Mouse (Mus musculus) neural tube, embryonic 12.5 days (tissue): Measurements from ENCODE around the gene Actr2. TPM values are rescaled to one million over a fixed set of nuclear protein-coding genes. Genes with fewer than 3 reads are reported as not detected.
"Not testable (repeated sequence)": the region's sequence is repeated elsewhere in the genome, so short reads cannot be mapped to it uniquely, and the experiment has no call there.

Experiments
- ATAC-seq: fragments of 200-750 bp; cut with Nextera tagmentation; 2 replicates; pipeline ENCODE4 v1.8.0; 2017; ENCODE audit warnings: low read depth, mild to moderate bottlenecking, moderate TSS enrichment, moderate library complexity; ENCODE audit not compliant: low FRiP score
- H3K27ac ChIP-seq: fragments of 300-500 bp; sonication (generic); 2 replicates; pipeline ENCODE4 v1.5.1; 2016
- H3K27me3 ChIP-seq: fragments of 300-500 bp; sonication (generic); replicated peaks from 2 replicates; pipeline ENCODE4 v1.6.1; 2016; ENCODE audit warnings: mild to moderate bottlenecking
- H3K36me3 ChIP-seq: fragments of 300-500 bp; sonication (generic); 2 replicates; pipeline ENCODE4 v1.6.1; 2016; ENCODE audit warnings: mild to moderate bottlenecking
- H3K4me1 ChIP-seq: fragments of 300-500 bp; sonication (generic); 2 replicates; pipeline ENCODE4 v1.6.1; 2016
- H3K4me2 ChIP-seq: fragments of 300-500 bp; sonication (generic); replicated peaks from 2 replicates; pipeline ENCODE4 v1.6.1; 2016; ENCODE audit warnings: mild to moderate bottlenecking
- H3K4me3 ChIP-seq: fragments of 300-500 bp; sonication (generic); 2 replicates; pipeline ENCODE4 v1.5.1; 2016
- H3K9ac ChIP-seq: fragments of 300-500 bp; sonication (generic); 2 replicates; pipeline ENCODE4 v1.6.1; 2016; ENCODE audit warnings: mild to moderate bottlenecking
- H3K9me3 ChIP-seq: fragments of 300-500 bp; sonication (generic); 2 replicates; pipeline ENCODE4 v1.6.1; 2016; ENCODE audit warnings: mild to moderate bottlenecking
- WGBS: fragments of 180-500 bp; shearing (Covaris S2); methylation state at CpG from one replicate; pipeline ENCODE4 v1.1.7; 2016; 5-methylcytosine and 5-hydroxymethylcytosine counted together
- polyA plus RNA-seq: library from polyadenylated mRNA; unstranded; fragments of >200 nt; fragmentation: Nextera tagmentation; extraction: Ambion mirVana; gene quantifications from 2 replicates; pipeline ENCODE4 v1.2.1, GENCODE M21; 2016

Actr2 gene
- polyA plus RNA-seq, 1 experiment from 2014 or later: 145 TPM

GRCm38 (mm10) chr11:20107683-20108082 lies 5.0 kb downstream of the Actr2 start:
- Histone ChIP-seq H3K9ac (no peak overlapping the region), H3K36me3 (no peaks in the 10 kb centered on the region), H3K4me2 (no peak overlapping the region), H3K27ac (no peak overlapping the region), H3K9me3 (no peaks in the 10 kb centered on the region), H3K27me3 (no peaks in the 10 kb centered on the region), H3K4me1 (peaks cover 7% of the 10 kb centered on the region), H3K4me3 (no peak overlapping the region)
- ATAC-seq: no peak
- 94% methylated on average over 4 of the region's 4 CpGs for WGBS

DNA sequence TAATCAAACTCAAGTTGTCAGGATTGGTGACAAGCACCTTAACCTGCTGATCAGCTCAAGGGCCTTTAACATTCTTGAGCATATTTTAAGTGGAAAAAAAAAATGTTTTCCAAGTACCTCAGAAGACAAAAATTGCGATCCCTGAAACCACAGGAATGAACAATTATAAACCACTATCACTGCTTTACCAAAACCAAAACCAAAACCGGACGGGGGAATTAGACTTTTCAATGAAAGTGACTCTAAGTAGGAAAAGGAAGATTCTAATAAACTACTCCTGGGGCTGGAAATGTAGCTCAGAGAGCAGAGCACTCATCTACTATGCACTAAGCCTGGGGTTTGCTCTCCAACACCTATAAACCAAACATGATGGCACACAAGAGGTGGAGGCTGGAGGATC lies 5.8 kb downstream of the Actr2 start:
- ATAC-seq: no peak
- Histone ChIP-seq H3K36me3 (no peaks in the 10 kb centered on the region), H3K4me2 (no peak overlapping the region), H3K4me1 (peaks cover 7% of the 10 kb centered on the region), H3K4me3 (no peak overlapping the region), H3K27ac (no peak overlapping the region), H3K9me3 (no peaks in the 10 kb centered on the region), H3K9ac (no peak overlapping the region), H3K27me3 (no peaks in the 10 kb centered on the region)
- WGBS: 95% methylated on average over 3 of the region's 3 CpGs

- H3K4me2 ChIP-seq: no peak overlapping the region
- H3K4me3 ChIP-seq: no peak overlapping the region
- 94% methylated on average over 2 of the region's 2 CpGs for WGBS
- 0 out of 2 replicates have a peak, but pooled peaks cover 2% of the 10 kb centered on the region for H3K36me3 ChIP-seq
- H3K4me1 ChIP-seq: no peaks in the 10 kb centered on the region
- no peaks in the 10 kb centered on the region for H3K27me3 ChIP-seq
- no peak for ATAC-seq
- no peak overlapping the region for H3K9ac ChIP-seq
- no peak overlapping the region for H3K27ac ChIP-seq
- no peaks in the 10 kb centered on the region for H3K9me3 ChIP-seq
These were observed 8.8 kb downstream of the Actr2 start for GRCm38 (mm10) chr11:20103949-20104348.

DNA sequence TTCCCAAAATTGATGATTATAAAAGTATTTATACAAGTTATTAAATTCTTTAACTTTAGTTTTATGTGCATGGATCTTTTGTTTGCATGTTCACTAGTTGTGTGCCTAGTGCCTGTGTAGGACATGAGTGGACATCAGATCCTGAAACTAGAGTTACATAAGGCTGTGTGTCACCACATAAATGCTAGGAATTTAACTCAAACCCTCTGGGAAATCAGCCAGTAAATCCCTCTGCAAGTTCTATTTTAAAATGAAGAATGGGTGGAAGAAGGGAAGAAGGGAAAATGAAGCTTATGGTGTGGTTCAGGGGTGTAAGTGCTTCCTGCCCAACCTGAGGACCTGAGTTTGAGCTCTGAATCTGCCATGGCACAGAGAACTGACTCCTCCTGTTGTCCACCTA lies 26.4 kb downstream of the Actr2 start:
- ATAC-seq: no peak
- H3K27me3 ChIP-seq: no peaks in the 10 kb centered on the region

DNA sequence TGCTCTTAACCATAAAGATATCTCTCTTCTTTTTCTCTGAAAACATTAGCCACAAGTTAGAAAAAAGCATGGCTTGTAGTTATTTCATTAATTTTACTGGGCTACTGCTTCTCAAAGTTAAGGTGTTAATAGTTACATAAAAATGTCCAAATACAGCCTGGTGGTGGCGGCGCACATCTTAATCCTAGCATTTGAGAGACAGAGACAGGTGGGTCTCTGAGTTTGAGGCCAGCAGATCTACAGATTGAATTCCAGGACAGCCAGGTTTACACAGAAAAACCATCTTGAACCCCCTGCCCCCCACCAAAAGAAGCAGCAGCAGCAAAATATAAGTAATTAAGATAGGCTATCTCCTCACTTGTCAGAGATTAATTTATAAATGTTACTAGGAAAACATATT lies 27.1 kb downstream of the Actr2 start:
- Histone ChIP-seq H3K9me3 (no peaks in the 10 kb centered on the region), H3K27me3 (no peaks in the 10 kb centered on the region), H3K4me3 (no peak overlapping the region), H3K4me2 (no peak overlapping the region), H3K4me1 (no peaks in the 10 kb centered on the region), H3K9ac (no peak overlapping the region), H3K36me3 (peaks cover 43% of the 10 kb centered on the region), H3K27ac (no peak overlapping the region)
- WGBS: 93% methylated on average over 2 of the region's 2 CpGs
- no peak for ATAC-seq

More for the DNA sequence above, 26.4 kb downstream of the Actr2 start:
- Histone ChIP-seq H3K9ac (no peak overlapping the region), H3K27ac (no peak overlapping the region), H3K4me3 (no peak overlapping the region), H3K36me3 (peaks cover 40% of the 10 kb centered on the region), H3K9me3 (no peaks in the 10 kb centered on the region), H3K4me2 (no peak overlapping the region), H3K4me1 (no peaks in the 10 kb centered on the region)

DNA sequence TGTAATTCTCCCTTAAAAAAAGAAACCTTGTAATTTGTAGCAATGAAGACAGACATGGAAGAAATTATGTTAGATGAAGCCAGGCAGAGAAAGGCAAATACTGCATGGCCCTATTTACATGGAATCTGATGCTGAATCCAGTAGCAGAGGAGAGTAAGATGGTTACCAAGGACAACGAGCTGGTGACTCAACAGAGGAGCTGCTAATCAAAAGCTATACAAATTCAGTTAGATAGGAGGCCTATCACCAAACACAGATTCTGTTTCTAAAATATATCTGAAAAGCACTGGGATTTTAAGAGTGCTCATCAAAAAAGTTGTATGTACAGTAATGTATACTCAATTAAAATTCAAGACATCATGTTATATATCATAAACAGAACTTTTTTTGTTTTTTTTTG lies 37.3 kb downstream of the Actr2 start:
- H3K4me2 ChIP-seq: no peak overlapping the region
- no peaks in the 10 kb centered on the region for H3K27me3 ChIP-seq
- H3K27ac ChIP-seq: no peak overlapping the region
- no peak for ATAC-seq
- no peaks in the 10 kb centered on the region for H3K9me3 ChIP-seq
- H3K9ac ChIP-seq: no peak overlapping the region
- H3K4me3 ChIP-seq: no peak overlapping the region
- WGBS: 83% methylated on average over 1 of the region's 1 CpGs
- peaks cover 52% of the 10 kb centered on the region for H3K36me3 ChIP-seq
- no peaks in the 10 kb centered on the region for H3K4me1 ChIP-seq

DNA sequence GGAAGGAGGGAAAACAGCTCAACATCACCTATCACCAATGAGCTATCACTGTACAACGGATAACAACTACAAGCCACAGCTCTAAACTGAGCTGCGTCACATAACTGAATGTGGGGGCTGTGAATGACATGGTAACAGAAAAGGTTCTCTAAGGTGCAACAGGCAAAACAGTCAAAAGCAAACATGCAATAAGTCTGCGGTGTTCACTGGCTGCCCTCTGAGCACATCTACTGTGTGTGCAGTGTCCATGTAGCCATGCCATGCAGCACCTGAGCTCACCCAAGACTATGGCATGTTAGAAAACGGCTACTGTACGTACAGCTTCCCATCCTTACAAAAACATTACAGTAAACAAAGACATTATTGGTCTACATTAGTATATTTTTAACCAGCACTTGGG lies 39.9 kb downstream of the Actr2 start:
- peaks cover 45% of the 10 kb centered on the region for H3K36me3 ChIP-seq
- WGBS: 94% methylated on average over 5 of the region's 5 CpGs
- no peak for ATAC-seq

GRCm38 (mm10) chr11:20072174-20072573 lies 40.5 kb downstream of the Actr2 start:
- Histone ChIP-seq H3K27me3 (no peaks in the 10 kb centered on the region), H3K27ac (no peak overlapping the region), H3K36me3 (peaks cover 41% of the 10 kb centered on the region), H3K9ac (no peak overlapping the region), H3K9me3 (no peaks in the 10 kb centered on the region), H3K4me2 (no peak overlapping the region), H3K4me3 (no peak overlapping the region), H3K4me1 (no peaks in the 10 kb centered on the region)
- WGBS: 81% methylated on average over 3 of the region's 3 CpGs
- no peak for ATAC-seq

More for the DNA sequence above, 39.9 kb downstream of the Actr2 start:
- H3K9me3 ChIP-seq: no peaks in the 10 kb centered on the region
- H3K27ac ChIP-seq: no peak overlapping the region
- no peak overlapping the region for H3K9ac ChIP-seq
- H3K4me1 ChIP-seq: no peaks in the 10 kb centered on the region
- no peak overlapping the region for H3K4me2 ChIP-seq
- no peak overlapping the region for H3K4me3 ChIP-seq
- H3K27me3 ChIP-seq: no peaks in the 10 kb centered on the region

- 96% methylated on average over 6 of the region's 6 CpGs for WGBS
- Histone ChIP-seq H3K36me3 (peaks cover 35% of the 10 kb centered on the region), H3K4me1 (peaks cover 5% of the 10 kb centered on the region; the same call in 1 of the 2 replicates), H3K27me3 (no peaks in the 10 kb centered on the region), H3K9me3 (no peaks in the 10 kb centered on the region), H3K4me3 (no peak overlapping the region), H3K9ac (no peak overlapping the region), H3K4me2 (no peak overlapping the region), H3K27ac (no peak overlapping the region)
- ATAC-seq: no peak
These were observed 44.2 kb downstream of the Actr2 start for GRCm38 (mm10) chr11:20068346-20069004.

DNA sequence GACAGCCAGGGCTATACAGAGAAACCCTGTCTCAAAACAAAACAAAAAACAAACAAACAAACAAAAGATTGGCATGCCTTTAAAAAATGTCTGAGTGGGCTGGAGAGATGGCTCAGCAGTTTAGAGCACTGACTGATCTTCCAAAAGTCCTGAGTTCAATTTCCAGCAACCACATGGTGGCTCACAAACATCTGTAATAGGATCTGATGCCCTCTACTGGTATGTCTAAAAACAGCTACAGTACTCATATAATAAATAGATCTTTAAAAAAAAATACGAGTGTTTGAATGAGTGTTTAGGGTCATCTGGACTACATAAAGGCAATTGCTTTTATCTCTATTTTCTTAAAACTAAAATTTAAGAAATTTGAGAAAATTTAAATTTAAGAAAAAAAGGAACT lies 45.2 kb downstream of the Actr2 start:
- ATAC-seq: no peak
- Histone ChIP-seq H3K4me1 (peaks cover 5% of the 10 kb centered on the region; the same call in 1 of the 2 replicates), H3K9ac (no peak overlapping the region), H3K9me3 (no peaks in the 10 kb centered on the region), H3K27ac (no peak overlapping the region), H3K4me3 (no peak overlapping the region), H3K4me2 (no peak overlapping the region), H3K27me3 (no peaks in the 10 kb centered on the region), H3K36me3 (peaks cover 32% of the 10 kb centered on the region)
- WGBS: 76% methylated on average over 1 of the region's 1 CpGs

DNA sequence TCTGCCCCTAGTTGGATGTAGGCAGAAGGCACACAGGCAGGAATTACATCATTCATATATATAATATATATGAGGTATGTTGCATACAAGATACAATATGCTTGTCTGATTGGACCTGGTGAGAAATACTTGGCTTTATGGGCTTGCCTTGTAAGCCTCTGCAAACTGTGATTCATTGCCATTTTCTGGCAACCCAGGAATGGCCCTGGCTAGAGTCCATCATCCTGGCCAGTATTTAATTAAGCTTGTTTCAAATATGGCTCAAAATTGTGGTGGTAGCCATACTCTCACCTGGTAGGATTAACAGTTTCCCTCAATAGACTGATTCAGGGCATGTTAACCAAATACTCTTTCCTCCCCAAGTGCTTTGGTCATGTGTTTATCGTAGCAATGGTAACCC lies 46.6 kb downstream of the Actr2 start:
- 95% methylated on average over 1 of the region's 1 CpGs for WGBS
- Histone ChIP-seq H3K4me3 (no peak overlapping the region), H3K27ac (no peak overlapping the region), H3K27me3 (no peaks in the 10 kb centered on the region), H3K4me1 (peaks cover 5% of the 10 kb centered on the region; the same call in 1 of the 2 replicates), H3K4me2 (no peak overlapping the region), H3K36me3 (peaks cover 25% of the 10 kb centered on the region), H3K9me3 (no peaks in the 10 kb centered on the region), H3K9ac (no peak overlapping the region)
- no peak for ATAC-seq

GRCm38 (mm10) chr11:20064926-20065325 lies 47.8 kb downstream of the Actr2 start:
- 95% methylated on average over 2 of the region's 2 CpGs for WGBS
- peaks cover 26% of the 10 kb centered on the region for H3K36me3 ChIP-seq
- ATAC-seq: no peak

DNA sequence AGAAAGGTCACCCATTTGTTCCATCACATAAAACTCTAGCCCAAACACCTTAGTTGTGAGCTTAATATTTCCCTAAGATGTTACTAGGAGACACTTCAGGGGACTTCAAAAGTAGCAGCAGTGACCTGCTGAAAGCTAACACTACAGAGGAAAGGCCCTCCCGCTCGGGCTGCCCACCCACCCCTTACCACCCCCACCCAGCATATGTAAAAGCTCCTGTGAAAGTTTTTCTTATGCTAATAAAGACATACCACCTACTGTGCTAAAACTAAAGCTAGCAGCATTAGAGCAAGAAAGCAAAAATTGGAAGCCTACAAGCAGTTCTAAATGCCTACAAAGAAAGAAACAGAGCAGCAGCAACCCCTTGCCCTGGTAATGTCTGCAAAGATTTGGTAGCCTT lies 48.6 kb downstream of the Actr2 start:
- peaks cover 35% of the 10 kb centered on the region for H3K36me3 ChIP-seq
- H3K27ac ChIP-seq, H3K27me3 ChIP-seq, H3K4me2 ChIP-seq, H3K4me1 ChIP-seq, H3K9me3 ChIP-seq, H3K4me3 ChIP-seq, ATAC-seq, H3K9ac ChIP-seq: not testable (repeated sequence)
- WGBS: 21% methylated on average over 2 of the region's 2 CpGs

More at GRCm38 (mm10) chr11:20064926-20065325, 47.8 kb downstream of the Actr2 start:
- Histone ChIP-seq H3K9ac (no peak overlapping the region), H3K4me3 (no peak overlapping the region), H3K4me1 (peaks cover 5% of the 10 kb centered on the region; the same call in 1 of the 2 replicates), H3K9me3 (no peaks in the 10 kb centered on the region), H3K27me3 (no peaks in the 10 kb centered on the region), H3K4me2 (no peak overlapping the region), H3K27ac (no peak overlapping the region)
